Mouse (Mus musculus) testis, adult 2 months (tissue): Measurements from ENCODE around the gene 9130213A22Rik.

ENCODE experiments used
- CTCF ChIP-seq: fragments of 200-500 bp; IDR thresholded peaks from 2 replicates; pipeline ENCODE4 v1.5.1; 2012; ENCODE audit warnings: low read depth, mild to moderate bottlenecking, inconsistent platforms, low read length, moderate library complexity; ENCODE audit not compliant: control insufficient read depth, insufficient read depth, insufficient replicate concordance
- POLR2A ChIP-seq: fragments of 200-500 bp; IDR thresholded peaks from 2 replicates; pipeline ENCODE4 v1.6.1; 2012; ENCODE audit warnings: low read depth, mild to moderate bottlenecking, inconsistent platforms, low read length, moderate library complexity; ENCODE audit not compliant: control insufficient read depth

DNA sequence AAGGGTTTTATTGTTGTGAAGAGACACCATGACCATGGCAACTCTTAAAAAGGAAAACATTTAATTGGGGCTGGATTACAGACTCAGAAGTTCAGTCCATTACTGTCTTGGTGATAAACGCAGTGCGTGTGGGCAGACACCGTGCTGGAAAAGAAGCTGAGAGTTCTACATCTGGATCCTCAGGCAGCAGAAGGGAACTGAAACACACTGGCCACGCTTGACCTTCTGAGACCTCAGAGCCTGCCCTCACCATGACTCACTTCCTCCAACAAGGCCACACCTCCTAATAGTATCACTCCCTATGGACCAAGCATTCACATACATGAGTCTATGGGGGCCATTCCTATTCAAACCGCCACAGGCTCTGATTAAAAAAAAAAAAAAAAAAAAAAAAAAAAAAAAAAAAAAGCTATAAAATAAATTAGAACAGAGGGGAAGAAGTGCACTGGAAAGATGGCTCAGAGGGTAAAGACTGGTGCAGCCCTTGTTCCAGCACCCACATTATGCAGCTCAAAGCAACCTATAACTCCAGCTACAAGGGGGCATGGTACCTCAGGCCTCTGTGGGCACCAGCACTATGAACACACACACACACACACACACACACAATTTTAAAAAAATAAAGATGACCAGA lies 43.5 kb downstream of the 9130213A22Rik start:
- no peak for TF ChIP-seq CTCF
- TF ChIP-seq POLR2A: no peak
